Mouse (Mus musculus) embryonic stem cell, embryonic (primary cell): ENCODE data around the gene Zfp687.

Experiments used
- CTCF ChIA-PET, 4 experiments: fragments of 300-600 bp in 2 of 4; fragments of 350-600 bp in 2 of 4; sonication (Branson Sonifier 250); formaldehyde crosslinking; loops; one replicate each; lab custom pipeline; 2022; ENCODE audit warnings: inconsistent platforms in 2 of 4; lab: Charles Lee
- POLR2A ChIA-PET, 4 experiments: fragments of 300-600 bp in 2 of 4; fragments of 350-600 bp in 2 of 4; sonication (Branson Sonifier 250); formaldehyde crosslinking; loops; one replicate each; lab custom pipeline; 2022; ENCODE audit warnings: antibody characterized with exemption in 4 of 4, inconsistent platforms in 1 of 4; lab: Charles Lee

The Zfp687 gene

GRCm38 (mm10) chr3:94960322-94960721 is 54.9 kb downstream of the Zfp687 start:
- ChIA-PET POLR2A (interaction anchor here in 3 of 4 experiments (0.7 to 9.0 kb wide), 29 partner anchors 8 to 258 kb away, joined by 3 to 135 read pairs (median 5); partner anchors contain the start of genes Pi4kb (in 3 of the 3), Zfp687 (in 2 of the 3), Gabpb2 (in 1 of the 3) and Pip5k1a (in 1 of the 3)), CTCF (interaction anchor here in 3 of 4 experiments (0.6 to 1.5 kb wide), 4 partner anchors 19 to 426 kb away, joined by 3 to 4 read pairs (median 3); no protein-coding TSS in a partner anchor)

- ChIA-PET CTCF (interaction anchor here in 3 of 4 experiments (0.6 to 1.5 kb wide), 4 partner anchors 19 to 426 kb away, joined by 3 to 4 read pairs (median 3); no protein-coding TSS in a partner anchor), POLR2A (interaction anchor here in 3 of 4 experiments (0.7 to 9.0 kb wide), 31 partner anchors 9 to 258 kb away, joined by 3 to 135 read pairs (median 5); partner anchors contain the start of genes Pi4kb (in 3 of the 3), Zfp687 (in 2 of the 3), Gabpb2 (in 1 of the 3) and Pip5k1a (in 1 of the 3))
Observed at GRCm38 (mm10) chr3:94959871-94960270, 55.4 kb downstream of the Zfp687 start.

GRCm38 (mm10) chr3:94958295-94958694 is 57.0 kb downstream of the Zfp687 start:
- CTCF ChIA-PET: interaction anchor here in 1 of 4 experiments (0.9 kb wide), 2 partner anchors 38 to 95 kb away, joined by 3 read pairs; no protein-coding TSS in a partner anchor
- POLR2A ChIA-PET: interaction anchor here in 3 of 4 experiments (0.5 to 9.0 kb wide), 9 partner anchors 15 to 107 kb away, joined by 3 to 135 read pairs (median 25); partner anchors contain the start of genes Pi4kb (in 3 of the 3), Zfp687 (in 2 of the 3) and Selenbp1 (in 1 of the 3)
